Mouse (Mus musculus): ENCODE measurements around the gene Ndufaf7.

Ndufaf7 gene

GRCm38 (mm10) chr17:78936466-78937228, at the start of gene Ndufaf7, which contains the start of gene Cebpz:
Gene Ndufaf7, plus strand, starts transcription at chr17:78937136.
Gene Cebpz, minus strand, starts transcription at chr17:78937066.
- in situ Hi-C loops (cut with MboI; ENCODE audit: low pct_unique_long_range_greater_than_20kb in 1 of 2, low sequenced_read_pairs in 2 of 2, unreplicated experiment in 1 of 2), result no loop called here

GRCm38 (mm10) chr17:78888554-78888953, 48.4 kb upstream of the Ndufaf7 start:
- in situ Hi-C loops (cut with MboI; ENCODE audit: low pct_unique_long_range_greater_than_20kb in 1 of 2, low sequenced_read_pairs in 2 of 2, unreplicated experiment in 1 of 2), result no loop called here

- in situ Hi-C loops (cut with MboI; ENCODE audit: low pct_unique_long_range_greater_than_20kb in 1 of 2, low sequenced_read_pairs in 2 of 2, unreplicated experiment in 1 of 2), result no loop called here
These were observed 47.8 kb upstream of the Ndufaf7 start for GRCm38 (mm10) chr17:78889184-78889583.

- in situ Hi-C loops (cut with MboI; ENCODE audit: low pct_unique_long_range_greater_than_20kb in 1 of 2, low sequenced_read_pairs in 2 of 2, unreplicated experiment in 1 of 2), result no loop called here
These were observed 45.9 kb upstream of the Ndufaf7 start for GRCm38 (mm10) chr17:78891020-78891419.

GRCm38 (mm10) chr17:78894991-78895390, 41.9 kb upstream of the Ndufaf7 start:
- in situ Hi-C loops (cut with MboI; ENCODE audit: low pct_unique_long_range_greater_than_20kb in 1 of 2, low sequenced_read_pairs in 2 of 2, unreplicated experiment in 1 of 2), result no loop called here

GRCm38 (mm10) chr17:78895394-78895793, 41.5 kb upstream of the Ndufaf7 start:
- in situ Hi-C loops (cut with MboI; ENCODE audit: low pct_unique_long_range_greater_than_20kb in 1 of 2, low sequenced_read_pairs in 2 of 2, unreplicated experiment in 1 of 2), result no loop called here

GRCm38 (mm10) chr17:78903158-78903557, 33.8 kb upstream of the Ndufaf7 start:
- in situ Hi-C loops (cut with MboI; ENCODE audit: low pct_unique_long_range_greater_than_20kb in 1 of 2, low sequenced_read_pairs in 2 of 2, unreplicated experiment in 1 of 2), result no loop called here

GRCm38 (mm10) chr17:78906892-78907291, 30.0 kb upstream of the Ndufaf7 start, which contains the start of gene Sult6b1:
Gene Sult6b1, minus strand, starts transcription at chr17:78906992.
- in situ Hi-C loops (cut with MboI; ENCODE audit: low pct_unique_long_range_greater_than_20kb in 1 of 2, low sequenced_read_pairs in 2 of 2, unreplicated experiment in 1 of 2), result no loop called here

- in situ Hi-C loops (cut with MboI; ENCODE audit: low pct_unique_long_range_greater_than_20kb in 1 of 2, low sequenced_read_pairs in 2 of 2, unreplicated experiment in 1 of 2), result no loop called here
These were observed 27.6 kb upstream of the Ndufaf7 start for GRCm38 (mm10) chr17:78909374-78909773.

GRCm38 (mm10) chr17:78912861-78913281, 24.1 kb upstream of the Ndufaf7 start:
- in situ Hi-C loops (cut with MboI; ENCODE audit: low pct_unique_long_range_greater_than_20kb in 1 of 2, low sequenced_read_pairs in 2 of 2, unreplicated experiment in 1 of 2), result no loop called here

GRCm38 (mm10) chr17:78913921-78914320, 23.0 kb upstream of the Ndufaf7 start:
- in situ Hi-C loops (cut with MboI; ENCODE audit: low pct_unique_long_range_greater_than_20kb in 1 of 2, low sequenced_read_pairs in 2 of 2, unreplicated experiment in 1 of 2), result no loop called here

- in situ Hi-C loops (cut with MboI; ENCODE audit: low pct_unique_long_range_greater_than_20kb in 1 of 2, low sequenced_read_pairs in 2 of 2, unreplicated experiment in 1 of 2), result no loop called here
These were observed 21.2 kb upstream of the Ndufaf7 start for GRCm38 (mm10) chr17:78915772-78916171.

GRCm38 (mm10) chr17:78916369-78916813, 20.5 kb upstream of the Ndufaf7 start, which contains the start of gene Cebpzos:
Gene Cebpzos, plus strand, starts transcription at chr17:78916500.
- in situ Hi-C loops (cut with MboI; ENCODE audit: low pct_unique_long_range_greater_than_20kb in 1 of 2, low sequenced_read_pairs in 2 of 2, unreplicated experiment in 1 of 2), result no loop called here

GRCm38 (mm10) chr17:78916899-78917298, 20.0 kb upstream of the Ndufaf7 start:
- in situ Hi-C loops (cut with MboI; ENCODE audit: low pct_unique_long_range_greater_than_20kb in 1 of 2, low sequenced_read_pairs in 2 of 2, unreplicated experiment in 1 of 2), result no loop called here

GRCm38 (mm10) chr17:78917696-78918095, 19.2 kb upstream of the Ndufaf7 start:
- in situ Hi-C loops (cut with MboI; ENCODE audit: low pct_unique_long_range_greater_than_20kb in 1 of 2, low sequenced_read_pairs in 2 of 2, unreplicated experiment in 1 of 2), result no loop called here

GRCm38 (mm10) chr17:78935857-78936256, 1.1 kb upstream of the Ndufaf7 start:
- in situ Hi-C loops (cut with MboI; ENCODE audit: low pct_unique_long_range_greater_than_20kb in 1 of 2, low sequenced_read_pairs in 2 of 2, unreplicated experiment in 1 of 2), result no loop called here

- in situ Hi-C loops (cut with MboI; ENCODE audit: low pct_unique_long_range_greater_than_20kb in 1 of 2, low sequenced_read_pairs in 2 of 2, unreplicated experiment in 1 of 2), result no loop called here
These were observed 405 bp downstream of the Ndufaf7 start for GRCm38 (mm10) chr17:78937229-78937853.

GRCm38 (mm10) chr17:78938927-78939326, 2.0 kb downstream of the Ndufaf7 start:
- in situ Hi-C loops (cut with MboI; ENCODE audit: low pct_unique_long_range_greater_than_20kb in 1 of 2, low sequenced_read_pairs in 2 of 2, unreplicated experiment in 1 of 2), result no loop called here

GRCm38 (mm10) chr17:78942579-78942978, 5.6 kb downstream of the Ndufaf7 start:
- in situ Hi-C loops (cut with MboI; ENCODE audit: low pct_unique_long_range_greater_than_20kb in 1 of 2, low sequenced_read_pairs in 2 of 2, unreplicated experiment in 1 of 2), result no loop called here

GRCm38 (mm10) chr17:78951225-78951624, 14.3 kb downstream of the Ndufaf7 start:
- in situ Hi-C loops (cut with MboI; ENCODE audit: low pct_unique_long_range_greater_than_20kb in 1 of 2, low sequenced_read_pairs in 2 of 2, unreplicated experiment in 1 of 2), result loop anchor here in 1 of 2 experiments (25.0 kb wide), 1 partner anchor 636 kb away; no protein-coding TSS in a partner anchor

Data from mouse embryonic stem cell (cell line).